Mouse (Mus musculus): Measurements from ENCODE around the gene Phox2b.

Gene Phox2b

DNA sequence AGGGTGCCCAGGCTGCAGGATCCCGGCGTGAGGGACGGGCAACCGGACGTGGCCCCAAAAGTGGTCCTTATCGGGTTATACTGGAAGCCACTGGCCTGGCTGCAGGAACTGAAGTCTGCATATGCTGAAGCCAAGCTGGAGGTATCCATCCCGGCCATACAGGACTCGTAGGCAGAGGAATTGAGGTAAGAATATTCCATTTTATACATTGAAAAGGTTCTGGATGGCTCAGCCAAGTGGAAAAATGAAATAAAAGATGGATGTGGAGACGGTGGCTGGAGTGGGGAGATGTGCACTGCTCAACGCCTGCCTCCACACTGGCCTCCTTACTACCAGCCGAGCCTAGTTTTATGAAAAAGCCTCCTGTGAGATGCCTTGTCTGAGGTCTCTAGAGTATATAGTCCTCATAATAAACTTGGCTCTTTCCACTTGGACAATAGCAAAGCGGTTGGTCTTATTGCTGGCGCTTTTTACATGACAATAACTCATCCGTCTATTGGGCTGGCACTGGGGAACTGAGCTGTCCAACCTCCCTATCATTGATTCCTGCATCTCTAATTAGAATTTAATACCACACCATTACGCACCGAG lies at the start of gene Phox2b:
Phox2b (minus strand) TSS at position 569 of the 591 bp plus-strand sequence.
- no peak for DNase-seq (ENCODE audit: low read depth, low spot score)

DNA sequence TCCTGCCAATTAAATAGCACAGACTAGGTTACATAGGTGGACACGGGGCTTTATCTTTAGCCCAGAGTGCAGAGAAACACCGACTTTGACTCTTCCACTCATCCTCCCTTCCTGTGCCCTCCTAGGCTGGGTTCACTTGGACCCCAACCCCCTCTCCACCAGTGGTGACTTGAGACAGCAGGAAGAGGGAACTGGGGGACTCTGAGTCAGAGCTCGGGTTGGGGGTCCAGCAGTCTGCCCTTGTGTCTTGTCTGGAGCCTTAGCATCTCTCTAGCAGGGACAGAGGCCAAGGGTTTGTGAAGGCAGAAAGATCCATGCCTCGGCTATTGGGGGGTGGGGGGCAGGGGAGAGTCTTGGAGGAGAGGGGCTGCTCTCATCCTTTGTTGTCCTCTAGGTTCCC lies 43.5 kb upstream of the Phox2b start:
- no peak for DNase-seq (ENCODE audit: low read depth, low spot score)

- DNase-seq (ENCODE audit: low read depth, low spot score), result no peak
Measured at GRCm38 (mm10) chr5:67139052-67140015, 40.2 kb upstream of the Phox2b start.

GRCm38 (mm10) chr5:67138643-67139042 lies 39.5 kb upstream of the Phox2b start:
- peak; percentile 62 for DNase-seq (ENCODE audit: low read depth, low spot score)

DNA sequence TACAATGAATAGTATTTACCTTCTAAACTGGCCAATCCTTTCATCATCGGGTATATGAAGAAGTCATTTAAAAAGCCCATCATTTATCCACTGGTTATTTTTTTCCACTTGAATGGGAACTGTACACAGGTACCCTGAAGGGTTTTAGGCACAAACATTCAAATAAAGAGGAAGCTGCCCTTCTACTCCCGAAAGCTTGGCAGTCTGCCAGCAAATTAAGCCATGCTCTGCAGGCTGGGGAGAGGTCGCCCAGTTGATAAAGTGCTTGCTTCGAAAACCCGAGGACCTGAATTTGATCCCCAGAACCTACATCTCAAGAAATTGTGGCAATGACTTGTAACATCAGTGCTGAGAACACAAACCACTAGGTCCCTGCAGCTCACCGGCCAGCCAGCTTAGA lies 35.6 kb upstream of the Phox2b start:
- DNase-seq (ENCODE audit: low read depth, low spot score), result peak; percentile 15

DNA sequence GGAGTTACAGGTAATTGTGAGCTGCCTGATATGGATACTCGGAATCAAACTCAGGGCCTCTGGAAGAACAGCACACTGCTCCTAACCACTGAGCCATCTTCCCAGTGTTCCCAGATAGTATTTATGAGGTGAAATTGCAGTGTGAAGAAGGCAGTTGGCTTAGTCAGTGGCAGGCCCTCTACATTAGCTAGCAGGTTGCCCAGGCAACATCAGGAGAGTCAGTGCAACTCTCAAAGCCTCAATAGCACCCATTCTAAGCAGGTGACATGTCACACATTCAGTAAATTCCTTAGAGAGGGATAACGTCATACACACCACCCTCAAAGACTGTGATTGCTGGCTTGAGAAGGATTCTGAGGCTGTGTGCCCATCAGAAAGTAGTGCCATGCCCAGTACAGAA lies 32.6 kb upstream of the Phox2b start:
- DNase-seq (ENCODE audit: low read depth, low spot score), result no peak

DNA sequence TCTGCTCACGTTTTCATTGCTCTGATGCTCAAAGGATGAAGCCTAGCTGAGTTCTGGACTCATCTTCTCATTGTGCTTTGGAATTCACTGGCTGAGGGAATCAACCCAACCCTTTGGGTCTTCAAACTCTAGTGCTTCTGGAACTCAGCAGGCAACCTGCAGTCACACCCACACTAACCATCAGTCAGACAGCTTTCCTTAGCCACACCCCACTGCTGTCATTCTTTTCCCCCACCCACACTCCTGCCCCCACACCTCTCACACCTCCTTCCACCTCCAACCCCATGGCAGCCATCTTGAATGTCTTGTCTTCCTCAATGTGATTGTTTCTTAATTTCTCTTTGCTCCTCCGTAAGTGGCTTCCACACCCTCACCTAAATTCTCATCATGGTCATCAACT lies 7.2 kb upstream of the Phox2b start:
- peak; percentile 47 for DNase-seq (ENCODE audit: low read depth, low spot score)

DNA sequence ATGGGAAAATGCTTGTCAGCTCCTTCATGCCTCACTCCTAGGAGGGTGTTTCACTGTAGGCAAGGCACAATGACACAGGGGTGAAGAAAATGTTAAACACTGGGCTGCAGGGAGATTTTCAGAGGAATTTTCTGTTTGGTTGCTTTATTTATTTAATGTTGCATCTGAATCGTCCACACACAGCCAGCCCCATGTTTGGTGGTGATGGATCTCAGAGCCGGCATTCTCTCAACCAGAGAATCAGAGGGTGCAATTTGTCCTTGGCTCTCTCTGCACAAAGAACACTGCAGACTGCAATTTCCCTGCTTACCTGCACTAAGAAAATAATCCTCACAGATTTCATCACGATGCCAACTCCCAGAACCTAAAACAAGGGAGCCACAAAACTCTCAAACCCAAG lies 3.9 kb upstream of the Phox2b start:
- no peak for DNase-seq (ENCODE audit: low read depth, low spot score)

- DNase-seq (ENCODE audit: low read depth, low spot score), result peak; percentile 42
Measured at GRCm38 (mm10) chr5:67101793-67102600, 2.9 kb upstream of the Phox2b start.

GRCm38 (mm10) chr5:67101395-67101760 lies 2.3 kb upstream of the Phox2b start:
- no peak for DNase-seq (ENCODE audit: low read depth, low spot score)

- DNase-seq (ENCODE audit: low read depth, low spot score), result peak; percentile 24
Measured at GRCm38 (mm10) chr5:67100564-67101394, 1.7 kb upstream of the Phox2b start.

DNA sequence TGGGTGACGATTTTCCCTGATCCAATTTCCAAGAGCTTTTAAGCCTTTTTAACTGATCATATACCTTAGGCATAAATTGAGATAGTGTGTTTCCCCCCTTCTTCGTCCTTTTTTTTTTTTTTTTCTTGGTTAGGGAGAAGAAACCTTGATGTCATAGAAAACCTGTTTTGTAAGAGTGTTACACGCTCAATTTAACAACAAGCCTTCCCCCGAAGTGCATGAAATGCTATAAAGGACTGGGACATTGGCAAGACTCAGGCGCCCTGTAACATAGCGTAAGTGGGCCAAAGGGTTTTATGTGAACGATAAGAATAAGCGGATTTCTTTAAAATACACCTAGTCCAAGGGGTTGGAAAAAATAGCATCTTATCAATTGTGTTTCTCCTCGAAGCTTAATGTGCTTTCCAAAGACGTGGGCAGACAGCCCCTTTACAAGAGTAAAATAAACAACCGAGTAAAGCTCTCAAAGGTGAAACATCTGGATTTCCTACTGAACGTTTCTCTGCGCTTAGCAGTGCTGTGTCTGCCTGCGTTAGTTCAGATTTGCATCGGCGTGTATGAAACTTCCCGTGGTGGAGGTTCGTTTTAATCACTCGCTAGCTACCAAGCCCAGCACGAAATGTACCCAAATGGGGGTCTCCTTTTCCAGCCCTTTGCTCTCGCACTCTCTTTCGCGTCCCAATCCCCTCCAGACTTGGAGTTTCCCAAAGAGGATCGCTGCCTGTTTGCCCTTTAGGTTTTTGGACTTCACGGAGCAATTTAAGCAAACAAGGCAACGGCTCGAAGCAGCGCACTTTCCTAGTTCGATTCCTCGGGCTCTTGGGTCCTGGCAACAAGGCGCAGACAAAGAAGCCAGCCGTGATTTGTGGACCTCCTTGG lies 531 bp upstream of the Phox2b start:
- peak; percentile 35 for DNase-seq (ENCODE audit: low read depth, low spot score)

GRCm38 (mm10) chr5:67098051-67098732 lies 909 bp downstream of the Phox2b start:
- DNase-seq (ENCODE audit: low read depth, low spot score), result no peak

DNA sequence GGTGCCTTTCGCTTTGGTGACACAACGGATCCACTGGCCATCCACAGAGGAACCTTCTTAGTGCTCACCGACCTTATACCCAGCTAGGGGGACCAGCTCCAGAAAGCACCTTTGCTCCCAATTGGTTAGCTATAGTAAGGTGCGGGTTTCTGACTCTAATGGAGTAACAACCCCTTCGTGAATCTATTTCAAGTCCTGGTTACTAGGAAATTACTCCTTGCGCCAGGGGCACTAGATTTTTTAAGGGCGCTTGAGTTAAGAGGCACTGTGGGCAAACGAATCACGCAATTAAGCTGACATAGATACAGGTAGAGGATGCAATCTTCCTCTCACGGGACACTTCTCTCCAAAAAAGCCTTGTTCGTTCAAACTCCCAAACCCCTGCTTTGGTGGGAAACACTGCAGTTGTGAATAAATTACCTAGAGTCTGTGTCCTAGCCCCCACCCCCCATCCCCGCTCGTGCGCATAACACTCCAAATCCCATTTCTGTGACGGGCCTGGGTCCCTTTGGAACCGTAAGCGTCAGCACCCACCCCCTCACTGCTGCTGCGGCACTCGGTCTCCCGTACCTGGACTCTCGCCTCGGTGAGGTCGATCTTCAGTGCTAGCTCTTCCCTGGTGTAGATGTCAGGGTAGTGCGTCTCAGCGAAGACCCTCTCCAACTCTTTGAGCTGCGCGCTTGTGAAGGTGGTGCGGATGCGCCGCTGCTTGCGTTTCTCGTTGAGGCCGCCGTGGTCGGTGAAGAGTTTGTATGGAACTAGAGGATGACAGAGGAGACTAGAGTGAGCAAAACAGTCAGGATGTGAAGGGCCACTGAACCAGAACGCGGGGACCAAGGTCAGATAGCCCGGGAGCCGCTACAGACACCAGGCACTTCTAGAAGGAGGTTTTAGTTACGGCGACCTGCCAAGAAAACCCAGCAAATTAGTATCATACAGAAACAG lies 1.7 kb downstream of the Phox2b start:
- DNase-seq (ENCODE audit: low read depth, low spot score), result peak; percentile 56

- peak; percentile 68 for DNase-seq (ENCODE audit: low read depth, low spot score)
Measured at GRCm38 (mm10) chr5:67096378-67096771, 2.7 kb downstream of the Phox2b start.

DNA sequence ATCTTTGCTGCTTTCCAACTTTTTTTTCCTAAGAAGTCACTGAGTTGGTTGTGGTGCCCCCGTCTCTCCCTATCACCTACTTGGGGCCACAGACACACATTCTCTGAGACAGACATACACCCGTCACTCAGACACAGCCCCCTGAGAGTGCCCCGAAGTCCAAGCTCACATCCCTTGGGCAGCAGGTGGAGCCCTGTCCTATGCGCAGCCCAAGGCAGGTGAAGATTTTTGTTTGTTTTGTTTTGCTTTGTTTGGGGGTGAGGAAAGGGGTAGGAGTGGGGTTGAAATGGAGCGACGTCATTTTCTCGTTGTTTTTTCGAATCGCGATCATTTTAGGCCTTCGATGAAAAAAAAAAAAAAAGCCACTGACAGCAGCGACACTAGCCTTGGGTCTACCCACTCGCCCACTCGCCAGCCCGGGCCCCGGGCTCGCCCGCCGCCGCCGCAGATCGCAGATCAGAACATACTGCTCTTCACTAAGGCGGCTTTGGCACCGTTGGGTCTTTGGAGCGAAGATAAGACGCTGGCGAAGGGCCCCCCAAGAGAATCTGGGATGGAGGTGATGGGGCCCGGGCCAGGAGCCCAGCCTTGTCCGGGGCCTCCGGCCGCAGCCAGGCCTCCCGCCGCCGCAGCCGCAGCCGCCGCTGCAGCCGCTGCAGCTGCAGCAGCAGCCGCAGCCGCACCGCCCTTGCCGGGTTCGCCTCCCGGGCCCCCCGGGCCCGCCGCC lies 3.3 kb downstream of the Phox2b start:
- peak; percentile 47 for DNase-seq (ENCODE audit: low read depth, low spot score)

- DNase-seq (ENCODE audit: low read depth, low spot score), result peak; percentile 20
Measured at GRCm38 (mm10) chr5:67095153-67095552, 3.9 kb downstream of the Phox2b start.

GRCm38 (mm10) chr5:67093991-67094390 lies 5.1 kb downstream of the Phox2b start:
- no peak for DNase-seq (ENCODE audit: low read depth, low spot score)
